In the genomic region with DNA sequence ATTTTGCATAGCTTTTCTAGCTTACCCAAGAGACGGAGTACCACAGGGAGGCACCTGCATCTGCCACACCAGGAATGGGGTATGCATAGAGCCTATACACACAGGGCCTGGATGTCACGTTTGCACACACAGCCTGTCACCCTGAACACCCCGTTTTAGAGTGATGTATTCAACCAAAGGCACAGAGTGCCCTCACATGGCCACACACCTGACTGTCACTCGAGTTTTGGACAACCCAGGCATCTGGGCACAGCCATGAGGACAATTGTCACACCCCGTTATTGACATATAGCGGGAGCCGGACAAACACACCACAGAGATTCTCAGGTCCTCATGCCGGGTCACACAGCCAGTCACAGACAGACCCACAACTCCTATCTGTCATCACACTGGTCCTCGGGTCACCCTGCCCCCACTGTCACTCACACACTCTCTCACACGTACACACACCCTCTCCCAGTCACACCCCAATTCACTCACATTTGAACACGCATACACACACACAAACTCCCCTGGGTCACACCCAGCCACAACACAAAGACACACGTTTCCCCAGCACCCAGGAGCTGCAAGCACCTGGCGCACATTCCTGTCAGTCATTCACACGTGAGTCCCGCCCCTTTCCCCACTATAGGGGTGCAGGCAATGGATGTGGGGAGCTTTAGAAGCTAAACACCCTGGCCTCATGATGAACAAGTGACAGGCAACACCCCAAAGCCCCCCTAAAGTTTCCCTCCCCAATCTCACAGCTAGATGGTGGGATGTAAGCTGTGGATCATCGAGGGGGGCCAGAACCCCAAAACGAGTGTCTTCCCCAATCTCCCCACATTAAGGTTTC, we compare ENCODE assay signal across 11 mouse cellular contexts. TPM values are rescaled to one million over a fixed set of nuclear protein-coding genes. Genes with fewer than 3 reads are reported as not detected.
DNase-seq lines count a peak whose midpoint lies in the region; ATAC-seq and TF ChIP-seq lines count a peak whose summit lies in the region.
"Had no signal": no experiment of that assay in that cellular context is flagged by ENCODE, and none has a peak within 500 bp of the region (broad histone marks: within the 10 kb centered on the region; RNA-seq: fewer than 3 reads in every experiment).

No protein-coding gene starts in this region.

- no peak for TF ChIP-seq EP300 in stomach, postnatal 0 days (optimal IDR thresholded peaks at IDR 0.05)

- peaks cover 3% of the 10 kb centered on the region; the same call in 1 of the 2 replicates for H3K27me3 ChIP-seq in cerebellum, adult 2 months (ENCODE audit: control insufficient read depth, insufficient read depth, low read length)
- peaks cover 55% of the 10 kb centered on the region for H3K27me3 ChIP-seq in liver, embryonic 11.5 days (replicated peaks; ENCODE audit: control insufficient read depth, insufficient read depth, low read length)
- peaks cover 2% of the 10 kb centered on the region; the same call in 1 of the 2 replicates for H3K27me3 ChIP-seq in stomach, postnatal 0 days (ENCODE audit: control insufficient read depth, insufficient read depth, low read length)

- no peaks in the 10 kb centered on the region for H3K9me3 ChIP-seq in liver, embryonic 11.5 days (ENCODE audit: control insufficient read depth, low read length)
- H3K9me3 ChIP-seq in stomach, postnatal 0 days (ENCODE audit: control insufficient read depth, low read length): no peaks in the 10 kb centered on the region

- H3K4me2 ChIP-seq in liver, embryonic 11.5 days: peak overlapping the region; percentile 79
- peak overlapping the region; percentile 65 for H3K4me2 ChIP-seq in stomach, postnatal 0 days (replicated peaks; ENCODE audit: low read depth)

- no peak overlapping the region for H3K27ac ChIP-seq in cerebellum, adult 2 months (ENCODE audit: insufficient read depth, low read length)
- H3K27ac ChIP-seq in liver, embryonic 11.5 days (ENCODE audit: low read depth, low read length): no peak overlapping the region
- H3K27ac ChIP-seq in stomach, postnatal 0 days (replicated peaks): no peak overlapping the region
- H3K27ac ChIP-seq: gastrocnemius, adult 2 months had no signal

- WGBS in cerebellum, adult 2 months: 8% methylated on average over 17 of the region's 17 CpGs
- 15% methylated on average over 17 of the region's 17 CpGs for WGBS in liver, embryonic 11.5 days
- 11% methylated on average over 17 of the region's 17 CpGs for WGBS in stomach, postnatal 0 days

- no peaks in the 10 kb centered on the region for H3K36me3 ChIP-seq in liver, embryonic 11.5 days (ENCODE audit: control insufficient read depth, insufficient read depth, low read length)
- no peaks in the 10 kb centered on the region for H3K36me3 ChIP-seq in stomach, postnatal 0 days (ENCODE audit: control insufficient read depth, insufficient read depth, low read length)

- no peak for DNase-seq in cerebellum, adult 2 months
- DNase-seq in cerebellum, adult 9-11 months: no peak
- DNase-seq in right cerebral cortex, postnatal 10 days (ENCODE audit: low spot score in 2 of 2): peak; percentile 42 to 65
- DNase-seq in right cerebral cortex, adult 18-20 months: no peak
- no peak for DNase-seq in liver, embryonic 11.5 days (ENCODE audit: low spot score)
- DNase-seq in stomach, postnatal 0 days (ENCODE audit: low spot score): no peak
- DNase-seq in ovary, postnatal 10 days (ENCODE audit: low spot score): no peak
- DNase-seq in layer of hippocampus, postnatal 10 days (ENCODE audit: low spot score in 2 of 2): no peak
- DNase-seq: adrenal gland, adult 2 months; gastrocnemius, adult 2 months had no signal

- TF ChIP-seq POLR2A in cerebellum, adult 2 months (IDR thresholded peaks at IDR 0.05; ENCODE audit: borderline replicate concordance, insufficient read depth, low read length): no peak

- H3K4me3 ChIP-seq in cerebellum, adult 2 months (replicated peaks; ENCODE audit: insufficient read depth, low read depth, low read length): peak overlapping the region; percentile 44
- peak overlapping the region; percentile 53 for H3K4me3 ChIP-seq in liver, embryonic 11.5 days (ENCODE audit: low read depth, low read length)
- peak overlapping the region; percentile 40; the same call in 1 of the 2 replicates for H3K4me3 ChIP-seq in stomach, postnatal 0 days (ENCODE audit: low read depth, low read length)

- H3K9ac ChIP-seq in liver, embryonic 11.5 days (ENCODE audit: low read depth, low read length): 0 out of 2 replicates have a peak overlapping the region, but pooled peaks have one; percentile 30
- H3K9ac ChIP-seq in stomach, postnatal 0 days (ENCODE audit: low read length): peak overlapping the region; percentile 41; the same call in 1 of the 2 replicates

- H3K4me1 ChIP-seq in cerebellum, adult 2 months (ENCODE audit: control insufficient read depth, insufficient read depth, low read length): 0 out of 2 replicates have a peak, but pooled peaks cover 2% of the 10 kb centered on the region
- H3K4me1 ChIP-seq in liver, embryonic 11.5 days (replicated peaks; ENCODE audit: control insufficient read depth, insufficient read depth, low read length): peaks cover 21% of the 10 kb centered on the region
- H3K4me1 ChIP-seq in stomach, postnatal 0 days (replicated peaks; ENCODE audit: control insufficient read depth, insufficient read depth): no peaks in the 10 kb centered on the region

- no peak for TF ChIP-seq CTCF in cerebellum, adult 2 months (IDR thresholded peaks at IDR 0.05; ENCODE audit: borderline replicate concordance, insufficient read depth, low read depth, low read length)
- no peak for TF ChIP-seq CTCF in stomach, postnatal 0 days (IDR thresholded peaks at IDR 0.05; ENCODE audit: low read depth)

- ATAC-seq in liver, embryonic 11.5 days (replicated peaks; ENCODE audit: low FRiP score): no peak
- peak; percentile 1; the same call in 1 of the 2 replicates for ATAC-seq in stomach, postnatal 0 days (ENCODE audit: low FRiP score, low TSS enrichment)

RNA-seq across cellular contexts. Expression of a gene that starts 0.8 kb away (rescaled TPM):
- 45.4 and 54.1 TPM in 2 replicates for polyA plus RNA-seq in cerebellum, adult 2 months (2012; rRNA removed)
- polyA plus RNA-seq in liver, embryonic 11.5 days (2014; fragmentation: Nextera tagmentation; extraction: Ambion mirVana): 1.2 and 1.3 TPM in 2 replicates
- polyA plus RNA-seq in stomach, postnatal 0 days (2015; fragmentation: Nextera tagmentation; extraction: Ambion mirVana): 2.3 and 2.5 TPM in 2 replicates
- total RNA-seq in layer of hippocampus, postnatal 10 days (2021): 100 to 1,000 TPM; 123 to 138 TPM
- total RNA-seq: megakaryocyte-erythroid progenitor cell, adult 5-6 weeks had no signal

Comparison
In these comparisons a context has a peak if more than half of its experiments do, and no peak if none do; other contexts are left out.
1. DNase-seq: peak in right cerebral cortex, postnatal 10 days (2 of 2); none in cerebellum, adult 2 months (0 of 2), cerebellum, adult 9-11 months (single experiment), right cerebral cortex, adult 18-20 months (single experiment), liver, embryonic 11.5 days (single experiment), stomach, postnatal 0 days (single experiment), ovary, postnatal 10 days (single experiment) and layer of hippocampus, postnatal 10 days (0 of 2).
2. RNA of a gene that starts 0.8 kb away (polyA plus RNA-seq): 45.4 to 54.1 TPM in cerebellum, adult 2 months; 2.3 to 2.5 TPM in stomach, postnatal 0 days and 1.2 to 1.3 TPM in liver, embryonic 11.5 days; every median in the first group is over 10 times any median in the second.
3. Peak in every context shown above with its lines, with median percentiles within 50 percentile points of each other: H3K4me3 ChIP-seq.